Mouse (Mus musculus) cerebellum, adult 2 months (tissue): ENCODE measurements around the gene Sox30.

Experiments
- CTCF ChIP-seq: fragments of 200-500 bp; IDR thresholded peaks from 2 replicates; pipeline ENCODE4 v1.5.1; 2011; ENCODE audit warnings: low read depth, mild to moderate bottlenecking, control low read depth, low read length, moderate library complexity, borderline replicate concordance; ENCODE audit not compliant: insufficient read depth
- POLR2A ChIP-seq: fragments of 200-500 bp; IDR thresholded peaks from 2 replicates; pipeline ENCODE4 v1.6.1; 2011; ENCODE audit warnings: low read length, control low read depth, borderline replicate concordance; ENCODE audit not compliant: insufficient read depth

- TF ChIP-seq CTCF (no peak), POLR2A (no peak)
Observed at GRCm38 (mm10) chr11:46054911-46055895, 75.1 kb downstream of the Sox30 start.
